Mouse (Mus musculus) MEL (cell line): ENCODE measurements at regions not wholly inside any gene's neighbourhood (a gene's known extent, or its start where the extent isn't known, plus 50 kb on each side); places are given as distances from the start of the nearest gene placed in this dataset.
A peak's percentile ranks its signal among the peaks of the same experiment; 100 is the strongest.

Experiments used
- DNase-seq: peaks from one replicate; pipeline ENCODE4 v3.0.0; 2011; ENCODE audit warnings: low read depth, low spot score
- H3K27ac ChIP-seq: 2 replicates; pipeline ENCODE4 v1.5.1; 2012; ENCODE audit warnings: low read depth, mild to moderate bottlenecking, control low read depth, low read length, moderate library complexity; ENCODE audit not compliant: control insufficient read depth
- H3K27me3 ChIP-seq, 2 experiments: fragments of 150-350 bp in 1 of 2; sonication (generic) in 1 of 2; 2 replicates each; pipeline ENCODE4 v1.6.1; 2012; ENCODE audit warnings: low read length in 2 of 2, mild to moderate bottlenecking in 2 of 2, improper control_type of control experiment in 1 of 2, moderate library complexity in 1 of 2; ENCODE audit not compliant: insufficient read depth in 2 of 2, control insufficient read depth in 1 of 2
- H3K36me3 ChIP-seq, 2 experiments: 2 replicates each; pipeline ENCODE4 v1.6.1; 2012 to 2014; ENCODE audit warnings: low read length in 2 of 2, improper control_type of control experiment in 1 of 2, inconsistent platforms in 1 of 2, mild to moderate bottlenecking in 1 of 2; ENCODE audit not compliant: insufficient read depth in 2 of 2, control insufficient read depth in 1 of 2
- H3K4me1 ChIP-seq, 2 experiments: fragments of 150-350 bp in 1 of 2; sonication (generic) in 1 of 2; 2 replicates each; pipeline ENCODE4 v1.6.1; 2012; ENCODE audit warnings: low read length in 2 of 2, improper control_type of control experiment in 1 of 2, mild to moderate bottlenecking in 1 of 2; ENCODE audit not compliant: insufficient read depth in 2 of 2, control insufficient read depth in 1 of 2
- H3K4me3 ChIP-seq, 2 experiments: fragments of 150-350 bp in 1 of 2; sonication (generic) in 1 of 2; 2 replicates each; pipeline ENCODE4 v1.5.1; 2012; ENCODE audit warnings: low read depth in 2 of 2, low read length in 2 of 2, mild to moderate bottlenecking in 2 of 2, moderate library complexity in 2 of 2, control low read depth in 1 of 2, improper control_type of control experiment in 1 of 2; ENCODE audit not compliant: control insufficient read depth in 1 of 2, insufficient read depth in 1 of 2
- H3K79me2 ChIP-seq: 2 replicates; pipeline ENCODE4 v1.6.1; 2012; ENCODE audit warnings: mild to moderate bottlenecking, low read length, moderate library complexity; ENCODE audit not compliant: control insufficient read depth, poor library complexity, insufficient read depth
- H3K9ac ChIP-seq: 2 replicates; pipeline ENCODE4 v1.6.1; 2012; ENCODE audit warnings: low read depth, mild to moderate bottlenecking, control low read depth, low read length, moderate library complexity; ENCODE audit not compliant: control insufficient read depth, poor library complexity, severe bottlenecking
- H3K9me3 ChIP-seq: fragments of 150-350 bp; sonication (generic); replicated peaks from 2 replicates; pipeline ENCODE4 v1.6.1; 2012; ENCODE audit warnings: mild to moderate bottlenecking, low read length, improper control_type of control experiment, moderate library complexity; ENCODE audit not compliant: insufficient read depth
- CHD2 ChIP-seq: IDR thresholded peaks from 2 replicates; pipeline ENCODE4 v1.6.1; 2011; ENCODE audit warnings: low read length, improper control_type of control experiment
- EP300 ChIP-seq, 2 experiments: IDR thresholded peaks; 2 replicates each; pipeline ENCODE4 v1.6.1; 2011; ENCODE audit warnings: improper control_type of control experiment in 2 of 2, low read length in 2 of 2, low read depth in 1 of 2, mild to moderate bottlenecking in 1 of 2
- HCFC1 ChIP-seq: IDR thresholded peaks from 2 replicates; pipeline ENCODE4 v1.6.1; 2012; ENCODE audit warnings: low read depth, mild to moderate bottlenecking, inconsistent platforms, low read length, improper control_type of control experiment, moderate library complexity
- MAFK ChIP-seq: IDR thresholded peaks from 2 replicates; pipeline ENCODE4 v1.6.1; 2011; ENCODE audit warnings: low read depth, mild to moderate bottlenecking, low read length, improper control_type of control experiment, borderline replicate concordance
- MAZ ChIP-seq: IDR thresholded peaks from 2 replicates; pipeline ENCODE4 v1.6.1; 2012; ENCODE audit warnings: low read depth, mild to moderate bottlenecking, inconsistent platforms, low read length, improper control_type of control experiment
- MXI1 ChIP-seq: IDR thresholded peaks from 2 replicates; pipeline ENCODE4 v1.6.1; 2011; ENCODE audit warnings: mild to moderate bottlenecking, low read depth, low read length, improper control_type of control experiment
- MYC ChIP-seq: IDR thresholded peaks from 2 replicates; pipeline ENCODE4 v1.6.1; 2011; ENCODE audit warnings: low read depth, mild to moderate bottlenecking, low read length, improper control_type of control experiment, moderate library complexity
- POLR2AphosphoS5 ChIP-seq: IDR thresholded peaks from 2 replicates; pipeline ENCODE4 v1.6.1; 2012; ENCODE audit warnings: low read depth, borderline replicate concordance, mild to moderate bottlenecking, inconsistent platforms, low read length, moderate library complexity, mixed read lengths
- RCOR1 ChIP-seq: IDR thresholded peaks from 2 replicates; pipeline ENCODE4 v1.6.1; 2012; ENCODE audit warnings: low read depth, mild to moderate bottlenecking, inconsistent platforms, low read length, improper control_type of control experiment
- SMC3 ChIP-seq: IDR thresholded peaks from 2 replicates; pipeline ENCODE4 v1.6.1; 2011; ENCODE audit warnings: low read depth, low read length, improper control_type of control experiment
- TAL1 ChIP-seq: IDR thresholded peaks from 2 replicates; pipeline ENCODE4 v1.6.1; 2012; ENCODE audit warnings: mild to moderate bottlenecking, inconsistent platforms, low read length, moderate library complexity, mixed read lengths
- UBTF ChIP-seq: IDR thresholded peaks from 2 replicates; pipeline ENCODE4 v1.6.1; 2012; ENCODE audit warnings: low read depth, mild to moderate bottlenecking, inconsistent platforms, low read length, improper control_type of control experiment, moderate library complexity, borderline replicate concordance; ENCODE audit not compliant: insufficient read depth
- USF1 ChIP-seq: IDR thresholded peaks from 2 replicates; pipeline ENCODE4 v1.6.1; 2014; ENCODE audit warnings: low read depth, mild to moderate bottlenecking, inconsistent platforms, low read length, improper control_type of control experiment, moderate library complexity
- ZC3H11A ChIP-seq: IDR thresholded peaks from 2 replicates; pipeline ENCODE4 v1.6.1; 2012; ENCODE audit warnings: low read depth, mild to moderate bottlenecking, inconsistent platforms, low read length, improper control_type of control experiment
- ZKSCAN1 ChIP-seq: IDR thresholded peaks from 2 replicates; pipeline ENCODE4 v1.6.1; 2012; ENCODE audit warnings: low read depth, mild to moderate bottlenecking, inconsistent platforms, low read length, improper control_type of control experiment, moderate library complexity
- ZMIZ1 ChIP-seq: IDR thresholded peaks from 2 replicates; pipeline ENCODE4 v1.6.1; 2012; ENCODE audit warnings: low read depth, mild to moderate bottlenecking, inconsistent platforms, low read length, improper control_type of control experiment, moderate library complexity
- ZNF384 ChIP-seq: IDR thresholded peaks from 2 replicates; pipeline ENCODE4 v1.6.1; 2012; ENCODE audit warnings: low read depth, mild to moderate bottlenecking, inconsistent platforms, low read length, improper control_type of control experiment

DNA sequence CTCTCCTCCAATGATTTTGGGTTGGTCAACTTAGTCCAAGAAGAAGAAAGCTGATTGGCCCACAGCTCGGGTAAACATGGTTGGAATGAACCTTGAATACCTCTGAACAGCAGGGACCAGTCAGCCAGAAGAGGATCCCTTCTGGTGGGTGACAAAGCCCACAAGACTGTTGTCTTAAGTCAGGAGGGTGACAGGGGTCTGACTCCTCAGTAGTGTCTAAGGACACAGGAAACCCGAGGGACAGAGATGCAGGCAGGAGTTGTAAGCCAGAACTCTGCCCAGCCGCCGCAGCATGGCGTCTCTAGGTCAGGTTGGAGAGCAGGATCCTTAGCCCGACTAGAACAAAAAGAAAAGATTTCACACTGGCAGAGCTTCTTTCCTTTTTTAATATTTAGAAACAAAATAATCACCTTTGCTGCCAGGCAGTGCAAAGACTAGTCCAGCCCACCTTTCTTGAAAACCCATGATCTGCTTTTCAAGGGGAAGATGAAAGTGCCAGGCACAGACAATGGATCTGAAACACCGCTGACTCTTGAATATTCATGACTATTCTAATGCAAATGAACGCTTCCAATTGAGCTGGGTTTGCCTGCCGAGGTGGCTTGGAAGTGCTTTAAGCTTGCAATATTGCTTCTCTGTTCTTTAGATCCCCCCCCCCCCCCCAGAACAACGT is 81.7 kb upstream of the Plcl2 start:
- H3K79me2 ChIP-seq = no peaks in the 10 kb centered on the region
- H3K27ac ChIP-seq = no peak overlapping the region
- no peak for DNase-seq
- H3K9ac ChIP-seq = no peak overlapping the region
- no peak overlapping the region for H3K4me3 ChIP-seq
- H3K27me3 ChIP-seq = no peaks in the 10 kb centered on the region
- no peak for TF ChIP-seq MYC
- TF ChIP-seq, all 39 proteins: peak for 0
- no peaks in the 10 kb centered on the region for H3K9me3 ChIP-seq
- peaks cover 0 to 25% of the 10 kb centered on the region in 2 experiments; a peak in 2 of 4 replicates for H3K36me3 ChIP-seq
- peaks cover 12 to 17% of the 10 kb centered on the region in 2 experiments for H3K4me1 ChIP-seq

GRCm38 (mm10) chr17:50428004-50428560 is 81.1 kb upstream of the Plcl2 start:
- Histone ChIP-seq H3K4me3 (no peak overlapping the region), H3K4me1 (peaks cover 12 to 17% of the 10 kb centered on the region in 2 experiments), H3K9ac (no peak overlapping the region), H3K27ac (no peak overlapping the region)
- TF ChIP-seq ZNF384 (no peak), MAZ (no peak), RCOR1 (0 out of 2 replicates have a peak, but pooled peaks have one; percentile 22), POLR2AphosphoS5 (no peak), ZKSCAN1 (no peak)
- TF ChIP-seq, all 39 proteins: peak for 1
- DNase-seq = no peak
- Histone ChIP-seq H3K79me2 (no peaks in the 10 kb centered on the region), H3K9me3 (no peaks in the 10 kb centered on the region), H3K36me3 (peaks cover 0 to 25% of the 10 kb centered on the region in 2 experiments; a peak in 2 of 4 replicates), H3K27me3 (no peaks in the 10 kb centered on the region)

GRCm38 (mm10) chr17:50432559-50432958 is 76.6 kb upstream of the Plcl2 start:
- Histone ChIP-seq H3K27ac (no peak overlapping the region), H3K4me3 (no peak overlapping the region), H3K4me1 (no peaks in the 10 kb centered on the region; a peak in 1 of 4 replicates), H3K9me3 (no peaks in the 10 kb centered on the region), H3K36me3 (no peaks in the 10 kb centered on the region), H3K9ac (no peak overlapping the region), H3K27me3 (no peaks in the 10 kb centered on the region), H3K79me2 (no peaks in the 10 kb centered on the region)
- TF ChIP-seq HCFC1 (no peak), SMC3 (no peak), UBTF (no peak), CHD2 (no peak), ZMIZ1 (no peak), MXI1 (no peak), RCOR1 (no peak), TAL1 (no peak), EP300 (IDR thresholded peaks at IDR 0.05; ENCODE audit: low read depth in 1 of 2, low read length in 2 of 2) (no peak), ZC3H11A (no peak), MAFK (no peak), USF1 (no peak)
- no peak for DNase-seq
